Mouse (Mus musculus) gastrocnemius, postnatal 36 days (tissue): ENCODE data around the gene Mylk3. TPM values are rescaled to one million over a fixed set of nuclear protein-coding genes. Genes with fewer than 3 reads are reported as not detected.

Source experiments
- DNase-seq, 2 experiments: peaks; one replicate each; pipeline ENCODE4 v3.0.0; 2022
- intact Hi-C: fragments of 180-260 bp; cut with DNase I; formaldehyde crosslinking; loops from one replicate; pipeline ENCODE4 v1.15.1; 2025
- total RNA-seq, 2 experiments: library from RNA; stranded (reverse); gene quantifications; 2 replicates each; pipeline ENCODE4 v1.2.3; 2021

Mylk3 gene
- total RNA-seq, 2 experiments from 2014 or later: 0.38 to 0.54 TPM

- no peak for DNase-seq
- intact Hi-C loops: no loop called here
These were observed 7.1 kb upstream of the Mylk3 start for GRCm38 (mm10) chr8:85393199-85393598.

GRCm38 (mm10) chr8:85391438-85391837 lies 5.3 kb upstream of the Mylk3 start:
- intact Hi-C loops: no loop called here
- no peak for DNase-seq

- intact Hi-C loops: no loop called here
- DNase-seq: no peak
These were observed 4.2 kb downstream of the Mylk3 start for GRCm38 (mm10) chr8:85381926-85382325.

- intact Hi-C loops: no loop called here
These were observed 5.3 kb downstream of the Mylk3 start for GRCm38 (mm10) chr8:85380824-85381209.

GRCm38 (mm10) chr8:85380123-85380823 lies 5.9 kb downstream of the Mylk3 start:
- no peak for DNase-seq
- intact Hi-C loops: no loop called here

More at GRCm38 (mm10) chr8:85380824-85381209, 5.3 kb downstream of the Mylk3 start:
- no peak for DNase-seq

- DNase-seq: no peak
- intact Hi-C loops: no loop called here
These were observed 6.9 kb downstream of the Mylk3 start for GRCm38 (mm10) chr8:85379142-85379781.

GRCm38 (mm10) chr8:85376516-85376915 lies 9.6 kb downstream of the Mylk3 start:
- intact Hi-C loops: no loop called here
- DNase-seq: no peak

GRCm38 (mm10) chr8:85374286-85374685 lies 11.9 kb downstream of the Mylk3 start:
- no peak for DNase-seq
- intact Hi-C loops: no loop called here

GRCm38 (mm10) chr8:85373435-85374039 lies 12.6 kb downstream of the Mylk3 start:
- no peak for DNase-seq
- intact Hi-C loops: no loop called here

GRCm38 (mm10) chr8:85372465-85372839 lies 13.7 kb downstream of the Mylk3 start:
- intact Hi-C loops: no loop called here
- no peak for DNase-seq

- no peak for DNase-seq
- intact Hi-C loops: no loop called here
These were observed 14.2 kb downstream of the Mylk3 start for GRCm38 (mm10) chr8:85371736-85372464.

GRCm38 (mm10) chr8:85365176-85365575 lies 21.0 kb downstream of the Mylk3 start:
- intact Hi-C loops: no loop called here
- DNase-seq: no peak

- intact Hi-C loops: no loop called here
- DNase-seq: no peak
These were observed 21.5 kb downstream of the Mylk3 start for GRCm38 (mm10) chr8:85364628-85365027.

- intact Hi-C loops: no loop called here
- DNase-seq: no peak
These were observed 22.7 kb downstream of the Mylk3 start for GRCm38 (mm10) chr8:85363406-85363805.

GRCm38 (mm10) chr8:85362211-85362610 lies 23.9 kb downstream of the Mylk3 start:
- no peak for DNase-seq
- intact Hi-C loops: no loop called here

- intact Hi-C loops: no loop called here
- DNase-seq: no peak
These were observed 32.9 kb downstream of the Mylk3 start for GRCm38 (mm10) chr8:85353287-85353686.

- no peak for DNase-seq
- intact Hi-C loops: no loop called here
These were observed 46.1 kb downstream of the Mylk3 start for GRCm38 (mm10) chr8:85339871-85340573.

GRCm38 (mm10) chr8:85337681-85338080 lies 48.5 kb downstream of the Mylk3 start:
- no peak for DNase-seq
- intact Hi-C loops: no loop called here

- no peak for DNase-seq
- intact Hi-C loops: no loop called here
These were observed 49.8 kb downstream of the Mylk3 start for GRCm38 (mm10) chr8:85336211-85336933.

- no peak for DNase-seq
- intact Hi-C loops: no loop called here
These were observed 51.0 kb downstream of the Mylk3 start for GRCm38 (mm10) chr8:85335105-85335504.
